Mouse (Mus musculus) neural tube, embryonic 12.5 days (tissue): Measurements from ENCODE around the gene Serpinf2. TPM values are rescaled to one million over a fixed set of nuclear protein-coding genes. Genes with fewer than 3 reads are reported as not detected.

Experiments
- ATAC-seq: fragments of 200-750 bp; cut with Nextera tagmentation; 2 replicates; pipeline ENCODE4 v1.8.0; 2017; ENCODE audit warnings: low read depth, mild to moderate bottlenecking, moderate TSS enrichment, moderate library complexity; ENCODE audit not compliant: low FRiP score
- H3K27ac ChIP-seq: fragments of 300-500 bp; sonication (generic); 2 replicates; pipeline ENCODE4 v1.5.1; 2016
- H3K27me3 ChIP-seq: fragments of 300-500 bp; sonication (generic); replicated peaks from 2 replicates; pipeline ENCODE4 v1.6.1; 2016; ENCODE audit warnings: mild to moderate bottlenecking
- H3K36me3 ChIP-seq: fragments of 300-500 bp; sonication (generic); 2 replicates; pipeline ENCODE4 v1.6.1; 2016; ENCODE audit warnings: mild to moderate bottlenecking
- H3K4me1 ChIP-seq: fragments of 300-500 bp; sonication (generic); 2 replicates; pipeline ENCODE4 v1.6.1; 2016
- H3K4me2 ChIP-seq: fragments of 300-500 bp; sonication (generic); replicated peaks from 2 replicates; pipeline ENCODE4 v1.6.1; 2016; ENCODE audit warnings: mild to moderate bottlenecking
- H3K4me3 ChIP-seq: fragments of 300-500 bp; sonication (generic); 2 replicates; pipeline ENCODE4 v1.5.1; 2016
- H3K9ac ChIP-seq: fragments of 300-500 bp; sonication (generic); 2 replicates; pipeline ENCODE4 v1.6.1; 2016; ENCODE audit warnings: mild to moderate bottlenecking
- H3K9me3 ChIP-seq: fragments of 300-500 bp; sonication (generic); 2 replicates; pipeline ENCODE4 v1.6.1; 2016; ENCODE audit warnings: mild to moderate bottlenecking
- WGBS: fragments of 180-500 bp; shearing (Covaris S2); methylation state at CpG from one replicate; pipeline ENCODE4 v1.1.7; 2016; 5-methylcytosine and 5-hydroxymethylcytosine counted together
- polyA plus RNA-seq: library from polyadenylated mRNA; unstranded; fragments of >200 nt; fragmentation: Nextera tagmentation; extraction: Ambion mirVana; gene quantifications from 2 replicates; pipeline ENCODE4 v1.2.1, GENCODE M21; 2016

Serpinf2 gene
- 0.18 and 0.40 TPM in 2 replicates for polyA plus RNA-seq

DNA sequence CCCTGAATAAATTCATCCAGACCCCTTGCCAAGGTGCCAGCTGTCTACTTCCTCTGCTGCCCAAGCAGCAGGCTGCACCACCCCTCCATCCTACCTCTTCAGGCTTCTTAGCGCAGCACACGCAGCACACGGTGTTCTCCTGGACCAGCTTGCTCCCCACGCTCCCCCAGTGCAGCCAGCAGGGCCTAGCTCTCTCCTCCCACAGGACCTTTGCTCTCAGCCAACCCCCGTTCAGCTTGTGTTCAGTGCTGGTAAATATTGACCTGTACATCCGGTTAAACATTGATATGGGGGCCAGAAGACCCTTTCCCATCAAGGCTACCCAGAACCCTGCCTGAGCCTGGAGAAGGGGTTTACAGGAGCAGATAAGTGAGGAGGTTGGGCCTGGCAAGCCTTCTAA, at the start of gene Serpinf2:
Gene Serpinf2, minus strand, starts transcription at position 229 of the 400 bp plus-strand sequence.
- Histone ChIP-seq H3K36me3 (peaks cover 12% of the 10 kb centered on the region), H3K4me1 (peaks cover 3% of the 10 kb centered on the region), H3K9me3 (0 out of 2 replicates have a peak, but pooled peaks cover 2% of the 10 kb centered on the region), H3K4me3 (no peak within 1 kb of the TSS), H3K4me2 (no peak within 1 kb of the TSS), H3K27me3 (no peaks in the 10 kb centered on the region), H3K9ac (no peak within 1 kb of the TSS), H3K27ac (no peak within 1 kb of the TSS)
- no peak for ATAC-seq
- 89% methylated on average over 6 of the region's 6 CpGs for WGBS

DNA sequence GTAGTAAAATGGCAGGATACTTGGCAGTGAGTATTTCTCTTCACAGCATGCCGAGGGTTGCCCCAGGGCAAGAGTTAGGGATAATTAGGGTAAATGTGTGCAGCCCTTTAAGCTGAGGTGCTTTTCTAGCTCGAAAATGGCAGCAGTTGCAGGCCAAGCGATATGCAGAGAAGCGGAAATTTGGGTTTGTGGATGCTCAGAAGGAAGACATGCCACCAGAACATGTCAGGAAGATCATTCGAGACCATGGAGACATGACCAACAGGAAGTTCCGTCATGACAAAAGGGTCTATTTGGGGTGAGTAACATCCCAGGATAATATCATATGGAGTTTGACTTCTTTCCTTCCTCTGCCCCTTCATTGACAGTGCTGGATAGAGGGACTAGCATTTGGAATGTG, 48.1 kb upstream of the Serpinf2 start:
- Histone ChIP-seq H3K9ac (peak overlapping the region; percentile 93), H3K36me3 (peaks cover 36% of the 10 kb centered on the region), H3K27ac (no peak overlapping the region), H3K9me3 (no peaks in the 10 kb centered on the region), H3K4me3 (peak overlapping the region; percentile 95), H3K4me2 (peak overlapping the region; percentile 81), H3K4me1 (peaks cover 9% of the 10 kb centered on the region), H3K27me3 (no peaks in the 10 kb centered on the region)
- no peak for ATAC-seq
- 47% methylated on average over 6 of the region's 6 CpGs for WGBS

DNA sequence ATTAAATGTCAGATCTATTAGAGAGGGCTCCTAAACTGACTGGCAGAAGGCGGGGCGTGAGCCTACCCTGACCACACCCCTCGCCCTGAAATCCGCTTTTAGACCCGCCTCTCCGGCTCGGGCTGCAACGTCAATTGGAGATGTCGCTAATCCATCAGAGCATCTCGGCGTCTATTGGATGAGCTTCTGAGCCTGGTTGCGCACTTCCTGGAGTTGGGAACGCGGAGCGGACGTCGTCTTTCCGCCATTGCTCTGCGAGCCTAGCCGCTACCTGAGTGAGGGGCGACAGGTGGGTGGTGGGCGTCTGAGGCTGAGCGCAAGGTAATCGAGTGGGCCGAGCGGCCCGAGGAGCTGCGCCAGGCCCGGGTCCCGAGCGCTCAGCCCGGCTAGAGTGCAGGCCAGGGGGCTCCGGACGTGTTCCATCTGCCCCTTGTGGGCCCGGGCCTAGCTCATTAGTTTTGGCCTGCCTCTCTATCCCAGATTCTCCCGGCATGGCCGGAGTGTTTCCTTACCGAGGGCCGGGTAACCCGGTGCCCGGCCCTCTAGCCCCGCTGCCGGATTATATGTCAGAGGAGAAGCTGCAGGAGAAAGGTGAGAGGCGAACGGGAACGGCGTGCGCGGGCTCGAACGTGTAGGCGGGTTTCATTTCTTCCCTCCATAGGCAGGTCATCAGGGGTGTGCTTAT, 47.4 kb upstream of the Serpinf2 start, which contains the start of gene Prpf8:
Gene Prpf8, plus strand, starts transcription at position 216 of the 685 bp plus-strand sequence.
- under 1% methylated on average over 52 of the region's 52 CpGs for WGBS
- peaks cover 29% of the 10 kb centered on the region for H3K36me3 ChIP-seq
- peak within 1 kb of the TSS; percentile 47; the same call in 1 of the 2 replicates for H3K27ac ChIP-seq
- peaks cover 9% of the 10 kb centered on the region for H3K4me1 ChIP-seq
- H3K27me3 ChIP-seq = no peaks in the 10 kb centered on the region
- H3K4me2 ChIP-seq = peak within 1 kb of the TSS; percentile 81
- peak within 1 kb of the TSS; percentile 95 for H3K4me3 ChIP-seq
- no peaks in the 10 kb centered on the region for H3K9me3 ChIP-seq
- H3K9ac ChIP-seq = peak within 1 kb of the TSS; percentile 93
- peak; percentile 99 for ATAC-seq

DNA sequence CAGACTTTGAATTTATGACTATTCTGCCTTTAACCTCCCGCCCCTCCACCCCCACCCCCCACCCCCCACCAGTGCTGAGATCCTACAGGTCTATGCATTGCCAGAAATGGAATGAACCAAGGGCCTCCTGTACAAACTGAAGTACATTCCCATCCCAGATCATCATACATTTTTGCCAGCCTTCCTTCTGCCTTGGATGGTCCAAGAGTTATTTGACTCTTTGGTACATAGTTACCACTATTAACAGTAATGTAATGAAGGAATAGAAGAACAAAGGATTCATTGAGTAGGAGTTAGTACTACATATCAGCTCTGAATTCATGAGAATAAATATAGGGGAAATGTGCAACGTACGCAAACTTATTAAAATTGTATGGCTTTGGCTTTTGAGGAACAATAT, 46.8 kb upstream of the Serpinf2 start:
- Histone ChIP-seq H3K27me3 (no peaks in the 10 kb centered on the region), H3K9ac (no peak overlapping the region), H3K9me3 (no peaks in the 10 kb centered on the region), H3K4me1 (peaks cover 9% of the 10 kb centered on the region), H3K27ac (no peak overlapping the region), H3K4me2 (peak overlapping the region; percentile 41), H3K36me3 (peaks cover 23% of the 10 kb centered on the region), H3K4me3 (no peak overlapping the region)
- WGBS = 18% methylated on average over 3 of the region's 3 CpGs
- ATAC-seq = peak; percentile 35; the same call in 1 of the 2 replicates

DNA sequence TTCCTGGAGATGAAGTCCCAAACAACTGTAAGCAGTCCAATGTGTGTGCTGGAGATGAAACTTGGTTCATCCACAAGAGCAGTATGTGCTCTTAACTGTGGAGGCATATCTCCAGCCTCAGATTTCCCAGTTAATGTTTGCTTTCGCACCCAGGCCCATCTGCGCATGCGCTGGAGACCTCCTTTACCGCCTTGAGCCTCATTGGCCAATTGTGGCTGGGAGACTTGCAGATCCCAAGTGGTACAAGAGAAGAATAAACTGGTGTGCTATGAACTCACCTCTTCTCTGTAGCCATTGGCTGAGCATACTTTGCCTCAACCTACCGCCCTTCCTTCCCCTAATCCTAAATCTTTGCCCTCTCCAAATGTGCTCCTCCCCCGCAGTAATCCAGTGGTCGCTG, 34.0 kb upstream of the Serpinf2 start:
- WGBS = 66% methylated on average over 7 of the region's 7 CpGs
- no peaks in the 10 kb centered on the region for H3K27me3 ChIP-seq
- H3K36me3 ChIP-seq = no peaks in the 10 kb centered on the region
- no peak overlapping the region for H3K9ac ChIP-seq
- no peaks in the 10 kb centered on the region for H3K9me3 ChIP-seq
- ATAC-seq = no peak
- no peak overlapping the region for H3K4me3 ChIP-seq
- no peak overlapping the region for H3K4me2 ChIP-seq
- no peak overlapping the region for H3K27ac ChIP-seq
- H3K4me1 ChIP-seq = no peaks in the 10 kb centered on the region

DNA sequence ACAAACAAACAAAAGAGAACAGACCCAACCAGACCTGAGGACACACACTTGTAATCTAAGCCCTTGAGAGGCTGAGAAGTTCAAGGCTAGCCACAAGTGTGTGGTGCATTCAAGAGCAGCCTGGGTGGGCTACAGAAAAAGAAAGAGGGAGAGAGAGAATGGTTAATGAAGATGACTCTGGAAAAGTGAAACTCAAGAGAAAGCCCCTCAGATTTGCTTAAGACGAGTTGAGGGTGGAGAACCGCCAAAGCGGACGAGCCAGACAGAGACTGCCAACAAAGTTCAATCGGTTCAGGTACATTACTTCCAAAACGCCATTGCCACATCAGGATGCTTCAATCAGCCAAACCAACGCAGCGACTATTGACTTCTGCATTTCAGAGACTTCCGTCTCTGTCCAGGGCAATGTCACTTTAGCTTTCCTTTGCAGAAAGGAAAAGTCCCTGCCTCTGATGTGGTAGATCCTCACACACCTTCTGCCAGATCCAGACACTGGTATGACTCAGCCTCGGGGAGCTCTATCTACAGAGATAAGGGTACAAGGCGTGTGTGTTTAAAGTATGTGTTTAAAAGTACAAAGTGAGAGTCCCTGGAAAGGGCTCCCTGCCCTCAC, 33.2 kb upstream of the Serpinf2 start:
- H3K4me1 ChIP-seq = peaks cover 8% of the 10 kb centered on the region; the same call in 1 of the 2 replicates
- no peak for ATAC-seq
- no peaks in the 10 kb centered on the region for H3K27me3 ChIP-seq
- no peak overlapping the region for H3K9ac ChIP-seq
- H3K4me3 ChIP-seq = no peak overlapping the region
- H3K4me2 ChIP-seq = no peak overlapping the region
- WGBS = 88% methylated on average over 11 of the region's 11 CpGs
- no peaks in the 10 kb centered on the region for H3K9me3 ChIP-seq
- no peak overlapping the region for H3K27ac ChIP-seq
- H3K36me3 ChIP-seq = no peaks in the 10 kb centered on the region

GRCm38 (mm10) chr11:75470675-75471074, 31.3 kb upstream of the Serpinf2 start:
- Histone ChIP-seq H3K4me3 (no peak overlapping the region), H3K27me3 (no peaks in the 10 kb centered on the region), H3K36me3 (peaks cover 3% of the 10 kb centered on the region), H3K9me3 (no peaks in the 10 kb centered on the region), H3K4me1 (peaks cover 11% of the 10 kb centered on the region; the same call in 1 of the 2 replicates), H3K4me2 (no peak overlapping the region), H3K27ac (no peak overlapping the region), H3K9ac (no peak overlapping the region)
- WGBS = 84% methylated on average over 3 of the region's 3 CpGs
- ATAC-seq = no peak

- WGBS = 91% methylated on average over 4 of the region's 4 CpGs
- H3K4me3 ChIP-seq = no peak overlapping the region
- no peak overlapping the region for H3K27ac ChIP-seq
- no peak for ATAC-seq
- peaks cover 16% of the 10 kb centered on the region for H3K36me3 ChIP-seq
- H3K9ac ChIP-seq = no peak overlapping the region
- H3K9me3 ChIP-seq = no peaks in the 10 kb centered on the region
- peaks cover 11% of the 10 kb centered on the region; the same call in 1 of the 2 replicates for H3K4me1 ChIP-seq
- H3K4me2 ChIP-seq = no peak overlapping the region
- H3K27me3 ChIP-seq = no peaks in the 10 kb centered on the region
Measured at GRCm38 (mm10) chr11:75469261-75469660, 29.9 kb upstream of the Serpinf2 start.

GRCm38 (mm10) chr11:75468410-75468809, 29.0 kb upstream of the Serpinf2 start:
- peaks cover 11% of the 10 kb centered on the region; the same call in 1 of the 2 replicates for H3K4me1 ChIP-seq
- H3K27ac ChIP-seq = no peak overlapping the region
- ATAC-seq = no peak
- H3K27me3 ChIP-seq = no peaks in the 10 kb centered on the region
- H3K9me3 ChIP-seq = no peaks in the 10 kb centered on the region
- peak overlapping the region; percentile 55; the same call in 1 of the 2 replicates for H3K9ac ChIP-seq
- H3K4me2 ChIP-seq = peak overlapping the region; percentile 67
- peak overlapping the region; percentile 33 for H3K4me3 ChIP-seq
- WGBS = 75% methylated on average over 7 of the region's 7 CpGs
- H3K36me3 ChIP-seq = peaks cover 16% of the 10 kb centered on the region

DNA sequence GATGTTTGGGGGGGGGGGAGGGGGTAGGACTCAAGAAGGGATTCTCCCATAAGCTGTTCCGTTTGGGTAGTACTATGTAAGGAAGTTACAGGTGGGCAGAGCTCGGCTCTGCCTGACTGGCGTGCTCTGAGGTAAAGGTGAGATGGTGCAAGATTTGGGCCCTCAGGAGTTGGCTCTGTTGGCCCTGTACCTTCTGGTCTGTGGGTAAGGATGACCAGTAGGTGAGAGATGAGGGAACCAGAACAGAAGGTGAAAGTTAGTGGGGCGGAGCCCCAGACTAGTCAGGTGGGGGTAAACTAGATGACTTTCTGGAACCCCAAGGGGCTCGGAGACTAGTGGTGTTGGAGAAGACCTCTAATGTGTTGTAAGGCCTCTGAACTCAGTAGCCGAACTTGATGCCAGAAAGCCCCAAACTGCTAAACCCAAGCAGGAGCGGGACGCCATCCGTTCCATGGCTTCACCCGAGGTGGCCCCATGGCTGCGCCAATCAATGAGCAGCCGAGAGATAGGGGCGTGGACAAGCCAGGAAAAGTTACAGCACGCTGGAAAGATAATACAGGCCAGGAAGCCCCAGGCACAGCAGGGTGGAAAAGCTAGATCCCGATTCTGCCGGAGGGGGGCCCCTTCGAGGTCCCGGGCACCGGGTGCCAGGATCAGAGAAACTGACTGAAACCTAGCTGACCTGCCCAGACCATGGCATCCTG, 28.3 kb upstream of the Serpinf2 start:
- Histone ChIP-seq H3K9me3 (no peaks in the 10 kb centered on the region), H3K4me1 (peaks cover 16% of the 10 kb centered on the region), H3K9ac (peak overlapping the region; percentile 55), H3K4me2 (peak overlapping the region; percentile 67), H3K36me3 (peaks cover 16% of the 10 kb centered on the region), H3K27ac (no peak overlapping the region), H3K27me3 (no peaks in the 10 kb centered on the region; the same call in 1 of the 2 replicates), H3K4me3 (peak overlapping the region; percentile 33)
- 17% methylated on average over 19 of the region's 19 CpGs for WGBS
- 0 out of 2 replicates have a peak, but pooled peaks have one; percentile 50 for ATAC-seq

DNA sequence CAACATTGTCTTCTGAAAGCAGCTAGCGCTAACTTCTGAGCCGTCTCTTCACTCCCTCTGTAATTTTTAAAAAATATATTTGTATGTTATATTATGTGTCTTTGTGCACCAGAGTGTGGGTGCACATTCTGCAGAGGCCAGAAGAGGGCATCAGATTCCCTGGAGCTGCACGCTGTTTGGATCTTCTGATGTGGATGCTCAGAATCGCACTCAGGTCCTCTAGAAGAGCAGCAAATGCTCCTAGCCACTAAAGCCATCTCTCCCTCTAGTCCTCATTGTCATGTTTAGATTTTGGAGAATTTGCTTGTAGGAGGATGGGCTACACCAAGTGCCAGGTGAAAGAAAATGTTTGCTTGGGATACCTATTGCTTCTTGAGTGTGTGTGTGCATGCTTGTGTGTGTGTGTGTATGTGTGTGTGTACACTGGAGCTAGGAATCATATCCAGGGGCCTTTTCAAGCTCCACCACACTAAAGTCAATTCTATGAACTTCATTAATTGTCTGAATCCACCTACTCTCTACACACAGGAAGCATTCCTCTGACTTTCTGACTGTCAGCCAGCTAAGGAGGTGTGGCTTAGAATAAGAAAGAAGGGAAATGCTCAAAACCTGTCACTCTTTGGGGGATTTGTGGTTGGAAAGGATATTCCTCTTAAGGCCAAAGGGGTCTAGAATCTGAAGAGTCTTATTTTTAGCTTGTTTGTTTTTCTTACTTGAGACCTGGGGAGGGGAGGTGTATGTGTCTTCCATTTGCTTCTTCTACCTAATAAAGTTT, 27.5 kb upstream of the Serpinf2 start:
- Histone ChIP-seq H3K27me3 (no peaks in the 10 kb centered on the region; the same call in 1 of the 2 replicates), H3K9me3 (no peaks in the 10 kb centered on the region), H3K4me2 (no peak overlapping the region), H3K36me3 (peaks cover 16% of the 10 kb centered on the region), H3K9ac (no peak overlapping the region), H3K4me3 (no peak overlapping the region), H3K27ac (no peak overlapping the region), H3K4me1 (peaks cover 23% of the 10 kb centered on the region)
- ATAC-seq = no peak
- 99% methylated on average over 4 of the region's 4 CpGs for WGBS
